Mouse (Mus musculus): ENCODE measurements around the gene Ndufs1. TPM values are rescaled to one million over a fixed set of nuclear protein-coding genes. Genes with fewer than 3 reads are reported as not detected.

Gene Ndufs1
- 27.6 and 29.2 TPM in 2 replicates for polyA plus RNA-seq (2012; rRNA removed)

DNA sequence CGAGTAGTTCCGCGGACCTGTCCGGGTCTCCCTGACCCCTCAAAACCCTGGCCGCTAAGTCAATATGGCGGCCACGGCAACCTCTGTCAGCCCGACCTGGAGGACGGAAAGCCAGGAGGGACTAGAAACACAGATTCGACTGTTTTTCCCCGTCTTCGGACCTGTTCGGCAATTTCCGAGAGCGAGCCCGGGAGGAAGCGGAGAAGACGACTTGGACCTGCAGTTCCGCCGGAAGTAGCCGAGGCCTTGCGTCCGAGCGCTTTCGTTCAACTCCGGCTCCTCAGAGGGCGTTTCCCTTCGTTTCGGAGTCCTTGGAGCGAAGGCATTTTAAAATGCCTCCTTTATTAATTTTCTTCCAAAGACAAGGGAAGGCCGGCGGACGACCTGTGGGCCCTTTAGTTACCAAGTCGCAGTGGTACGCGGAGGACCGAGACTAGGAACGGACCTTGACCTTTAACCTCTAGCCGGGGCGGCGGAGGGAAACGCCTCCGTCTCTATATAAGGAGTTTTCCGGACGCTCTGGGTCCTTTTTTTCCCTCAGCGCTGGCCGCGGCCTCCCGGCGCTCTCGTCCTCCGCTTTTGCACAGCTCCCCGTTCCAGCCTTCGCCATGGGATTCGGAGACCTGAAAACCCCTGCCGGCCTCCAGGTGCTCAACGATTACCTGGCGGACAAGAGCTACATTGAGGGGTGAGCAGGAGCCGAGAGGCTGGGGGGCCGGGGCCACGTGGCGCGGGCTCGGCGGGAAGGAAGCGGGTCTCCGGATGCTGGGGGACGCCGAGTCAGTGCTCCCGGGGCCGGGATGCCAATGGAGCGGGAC lies at the start of gene Ndufs1, which contains the start of gene Eef1b2:
Gene Ndufs1, minus strand, starts transcription at position 230 of the 818 bp plus-strand sequence.
Gene Eef1b2, plus strand, starts transcription at position 222 of the 818 bp plus-strand sequence.

DNA sequence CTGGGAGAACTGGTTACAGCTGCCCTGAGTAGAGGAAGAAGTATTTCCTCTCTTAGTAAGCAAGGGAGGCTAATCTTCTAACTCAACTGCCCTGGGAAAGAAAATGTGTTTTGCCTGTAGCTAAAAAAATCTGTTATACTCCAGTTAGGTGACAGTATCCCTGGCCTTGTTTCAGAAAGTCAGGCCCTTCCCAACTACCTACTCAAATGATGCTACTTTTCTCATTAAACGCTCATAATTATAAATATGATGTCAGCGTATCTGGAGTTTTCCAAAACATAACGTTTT lies 37.6 kb upstream of the Ndufs1 start, which contains the start of gene Gpr1:
Gene Gpr1, minus strand, starts transcription at position 273 of the 288 bp plus-strand sequence.

DNA sequence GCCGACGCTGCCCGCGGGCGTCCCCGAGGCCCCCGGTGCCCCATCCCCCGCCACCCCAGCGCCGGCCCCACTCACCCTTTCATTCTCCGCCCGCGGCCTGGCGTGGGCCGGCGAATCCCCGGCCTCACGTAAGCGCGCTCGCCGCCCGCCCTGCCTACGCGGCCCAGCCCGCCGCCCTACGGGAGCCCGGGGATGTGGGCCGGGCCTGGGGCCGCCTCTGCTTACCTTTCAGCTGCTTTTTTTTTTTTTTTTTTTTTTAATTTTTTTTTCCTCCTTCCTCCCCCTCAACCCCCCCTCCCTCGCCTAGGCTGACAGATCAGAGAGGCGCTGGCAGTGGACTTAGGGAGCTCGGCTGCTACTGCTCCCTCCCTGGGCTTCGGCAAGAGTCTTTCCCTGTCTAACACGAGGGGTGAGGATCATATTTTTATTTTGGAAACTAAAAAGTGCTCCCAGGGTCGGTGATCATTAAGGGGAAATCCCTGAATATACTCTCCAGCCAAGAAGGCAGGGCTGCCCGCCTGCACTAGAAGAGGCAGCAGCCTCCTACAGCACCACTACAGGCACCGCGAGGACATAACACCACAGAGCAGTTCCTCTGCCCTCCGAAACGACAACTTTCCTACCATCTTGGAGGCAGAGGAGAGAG lies 62.4 kb downstream of the Ndufs1 start, which contains the start of gene Ino80d:
Gene Ino80d, minus strand, starts transcription at position 532 of the 646 bp plus-strand sequence.

Other genes starting within 250 kb of the Ndufs1 start
- 9.5 and 11.1 TPM in 2 replicates for gene Ino80d, start 62.2 kb downstream of the Ndufs1 start, polyA plus RNA-seq (2012; rRNA removed)
- 495 and 510 TPM in 2 replicates for gene Eef1b2, start within 50 bp of the Ndufs1 start, polyA plus RNA-seq (2012; rRNA removed)
- gene Gpr1, start 37.7 kb upstream of the Ndufs1 start, polyA plus RNA-seq (2012; rRNA removed), result not detected in 2 replicates
- gene Zdbf2, start 96.4 kb upstream of the Ndufs1 start, polyA plus RNA-seq (2012; rRNA removed), result 0.01 and 0.02 TPM in 2 replicates

Data from colon, adult 2 months (tissue).